Mouse (Mus musculus) hindbrain, embryonic 15.5 days (tissue): ENCODE data around the gene H2afv. TPM values are rescaled to one million over a fixed set of nuclear protein-coding genes. Genes with fewer than 3 reads are reported as not detected.
A peak's percentile ranks its signal among the peaks of the same experiment; 100 is the strongest.
"Not testable (repeated sequence)": the region's sequence is repeated elsewhere in the genome, so short reads cannot be mapped to it uniquely, and the experiment has no call there.

Experiments
- ATAC-seq: fragments of 200-750 bp; cut with Nextera tagmentation; 2 replicates; pipeline ENCODE4 v1.8.0; 2017; ENCODE audit warnings: low read depth, moderate number of reproducible peaks, moderate TSS enrichment; ENCODE audit not compliant: low FRiP score
- H3K27ac ChIP-seq: fragments of 300-500 bp; sonication (generic); replicated peaks from 2 replicates; pipeline ENCODE4 v1.5.1; 2015; ENCODE audit warnings: mild to moderate bottlenecking, inconsistent platforms
- H3K27me3 ChIP-seq: fragments of 300-500 bp; sonication (generic); 2 replicates; pipeline ENCODE4 v1.6.1; 2015; ENCODE audit warnings: control low read depth, inconsistent platforms
- H3K36me3 ChIP-seq: fragments of 300-500 bp; sonication (generic); 2 replicates; pipeline ENCODE4 v1.6.1; 2015; ENCODE audit warnings: control low read depth, inconsistent platforms
- H3K4me1 ChIP-seq: fragments of 300-500 bp; sonication (generic); replicated peaks from 2 replicates; pipeline ENCODE4 v1.6.1; 2015; ENCODE audit warnings: control low read depth, inconsistent platforms
- H3K4me2 ChIP-seq: fragments of 300-500 bp; sonication (generic); 2 replicates; pipeline ENCODE4 v1.6.1; 2015; ENCODE audit warnings: moderate library complexity, mild to moderate bottlenecking, inconsistent platforms
- H3K4me3 ChIP-seq: fragments of 300-500 bp; sonication (generic); 2 replicates; pipeline ENCODE4 v1.5.1; 2015; ENCODE audit warnings: mild to moderate bottlenecking, inconsistent platforms
- H3K9ac ChIP-seq: fragments of 300-500 bp; sonication (generic); 2 replicates; pipeline ENCODE4 v1.6.1; 2015; ENCODE audit warnings: inconsistent platforms
- H3K9me3 ChIP-seq: fragments of 300-500 bp; sonication (generic); 2 replicates; pipeline ENCODE4 v1.6.1; 2016; ENCODE audit warnings: control low read depth, inconsistent platforms
- WGBS: fragments of 180-500 bp; shearing (Covaris S2); methylation state at CpG from one replicate; pipeline ENCODE4 v1.1.7; 2015; 5-methylcytosine and 5-hydroxymethylcytosine counted together
- polyA plus RNA-seq: library from polyadenylated mRNA; unstranded; fragments of >200 nt; fragmentation: Nextera tagmentation; extraction: Ambion mirVana; gene quantifications from 2 replicates; pipeline ENCODE4 v1.2.1, GENCODE M21; 2015

H2afv gene
- polyA plus RNA-seq, 1 experiment from 2014 or later, result 259 TPM

DNA sequence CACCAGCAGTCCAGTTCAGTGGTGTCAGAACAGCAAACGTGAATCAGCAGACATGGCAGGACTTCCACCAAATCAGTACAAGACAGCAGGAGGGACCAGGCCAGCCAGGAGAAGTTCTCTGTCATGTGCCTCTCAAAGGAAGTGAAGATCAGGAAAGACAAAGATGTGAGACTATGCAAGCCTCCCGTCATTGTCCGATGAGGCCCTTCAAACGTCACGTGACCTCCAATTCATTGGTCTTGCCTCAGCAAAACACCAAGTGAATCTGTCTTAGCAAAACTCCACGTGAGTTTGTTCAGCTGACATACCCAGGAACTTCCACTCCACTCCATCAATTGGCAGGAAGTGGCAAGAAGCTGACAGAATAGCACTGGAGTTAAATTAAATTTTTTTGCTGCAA, 11.8 kb upstream of the H2afv start:
- H3K4me1 ChIP-seq, result no peaks in the 10 kb centered on the region
- H3K9me3 ChIP-seq, result no peaks in the 10 kb centered on the region
- H3K4me3 ChIP-seq, result no peak overlapping the region
- H3K4me2 ChIP-seq, result no peak overlapping the region
- no peak overlapping the region for H3K9ac ChIP-seq
- no peak for ATAC-seq
- H3K36me3 ChIP-seq, result no peaks in the 10 kb centered on the region
- WGBS, result 82% methylated on average over 6 of the region's 6 CpGs
- H3K27me3 ChIP-seq, result no peaks in the 10 kb centered on the region
- no peak overlapping the region for H3K27ac ChIP-seq

DNA sequence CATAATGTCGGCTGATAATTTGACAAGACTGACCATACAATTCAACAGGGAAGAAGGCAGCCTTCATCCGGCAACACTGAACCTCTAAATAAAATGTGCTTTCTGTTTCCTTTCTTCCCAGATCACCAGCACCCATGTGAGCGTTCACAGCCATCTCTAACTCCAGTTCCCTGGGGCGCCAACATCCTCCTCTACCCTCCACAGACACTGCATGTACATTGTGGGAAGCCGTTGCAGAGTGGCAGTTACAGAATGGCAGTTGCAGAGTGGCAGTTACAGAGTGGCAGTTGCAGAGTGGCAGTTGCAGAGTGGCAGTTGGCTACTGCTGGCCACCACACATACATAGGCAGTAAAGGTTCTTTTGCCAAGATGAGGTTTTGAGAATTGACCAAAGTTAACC, 3.9 kb upstream of the H2afv start:
- H3K4me3 ChIP-seq, H3K27ac ChIP-seq, ATAC-seq, H3K9me3 ChIP-seq, H3K4me2 ChIP-seq, H3K4me1 ChIP-seq, H3K36me3 ChIP-seq, H3K27me3 ChIP-seq, H3K9ac ChIP-seq: not testable (repeated sequence)
- 96% methylated on average over 5 of the region's 5 CpGs for WGBS

DNA sequence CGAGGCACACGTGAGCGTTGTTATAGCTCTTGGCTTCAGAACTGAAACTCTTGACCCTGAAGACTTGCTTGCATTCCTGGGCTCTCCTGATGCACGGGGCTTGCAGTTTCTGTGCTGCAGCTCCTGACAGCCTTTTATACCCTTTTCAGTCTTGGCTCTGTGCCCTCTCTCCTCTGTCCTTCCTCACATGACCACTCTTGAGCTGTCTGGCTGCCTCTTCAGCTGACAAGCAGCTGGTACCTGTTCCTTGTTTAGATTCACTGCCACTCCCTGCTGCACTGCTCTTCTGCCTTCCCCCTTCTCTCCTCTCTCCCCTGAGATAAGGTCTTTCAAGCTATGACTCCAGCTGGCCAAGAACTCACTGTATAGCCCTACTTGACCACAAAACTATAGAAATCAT, 3.2 kb upstream of the H2afv start:
- Histone ChIP-seq H3K36me3 (no peaks in the 10 kb centered on the region), H3K27ac (no peak overlapping the region), H3K27me3 (no peaks in the 10 kb centered on the region), H3K4me2 (no peak overlapping the region), H3K4me1 (peaks cover 12% of the 10 kb centered on the region), H3K9ac (no peak overlapping the region), H3K4me3 (no peak overlapping the region), H3K9me3 (no peaks in the 10 kb centered on the region)
- no peak for ATAC-seq
- WGBS, result 86% methylated on average over 4 of the region's 4 CpGs

DNA sequence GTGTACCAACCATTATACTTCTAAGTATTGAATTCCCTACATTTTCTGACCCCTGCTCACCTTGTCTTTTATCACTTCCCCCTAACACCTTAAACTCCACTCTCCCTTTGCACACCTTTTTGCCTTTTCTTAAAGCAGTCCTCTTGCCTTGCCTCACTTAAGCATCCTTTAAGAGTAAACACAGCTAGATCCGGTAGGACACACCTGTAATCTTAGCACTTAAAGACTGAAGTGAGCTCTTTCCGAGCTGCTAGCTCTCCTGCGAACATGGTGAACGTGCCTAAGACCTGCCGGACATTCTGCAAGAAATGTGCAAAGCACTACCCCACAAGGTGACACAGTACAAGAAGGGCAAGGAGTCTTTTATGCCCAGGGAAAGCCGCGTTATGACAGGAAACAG, 1.7 kb upstream of the H2afv start:
- H3K27me3 ChIP-seq, result no peaks in the 10 kb centered on the region
- no peak overlapping the region for H3K9ac ChIP-seq
- no peak overlapping the region for H3K4me2 ChIP-seq
- H3K36me3 ChIP-seq, result no peaks in the 10 kb centered on the region
- WGBS, result 92% methylated on average over 7 of the region's 7 CpGs
- ATAC-seq, result no peak
- no peaks in the 10 kb centered on the region for H3K9me3 ChIP-seq
- H3K4me1 ChIP-seq, result peaks cover 12% of the 10 kb centered on the region
- no peak overlapping the region for H3K4me3 ChIP-seq
- H3K27ac ChIP-seq, result no peak overlapping the region

DNA sequence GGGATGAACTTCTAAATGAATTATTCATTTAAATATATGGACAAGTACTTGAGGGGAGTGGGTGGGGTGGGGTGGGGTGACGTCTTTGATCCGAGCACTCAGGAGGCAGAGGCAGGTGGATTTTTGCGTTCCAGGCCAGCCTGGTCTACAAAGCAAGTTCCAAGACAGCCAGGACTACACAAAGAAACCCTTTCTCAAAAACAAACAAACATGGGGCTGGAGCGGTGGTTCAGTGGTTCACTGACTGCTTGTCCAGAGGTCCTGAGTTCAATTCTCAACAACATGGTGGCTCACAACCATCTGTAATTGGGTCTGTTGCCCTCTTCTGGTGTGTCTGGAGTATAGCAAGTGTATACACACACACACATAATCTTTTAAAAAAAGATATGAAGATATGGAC, 1.2 kb upstream of the H2afv start:
- H3K4me2 ChIP-seq, result peak overlapping the region; percentile 67; the same call in 1 of the 2 replicates
- 85% methylated on average over 4 of the region's 4 CpGs for WGBS

DNA sequence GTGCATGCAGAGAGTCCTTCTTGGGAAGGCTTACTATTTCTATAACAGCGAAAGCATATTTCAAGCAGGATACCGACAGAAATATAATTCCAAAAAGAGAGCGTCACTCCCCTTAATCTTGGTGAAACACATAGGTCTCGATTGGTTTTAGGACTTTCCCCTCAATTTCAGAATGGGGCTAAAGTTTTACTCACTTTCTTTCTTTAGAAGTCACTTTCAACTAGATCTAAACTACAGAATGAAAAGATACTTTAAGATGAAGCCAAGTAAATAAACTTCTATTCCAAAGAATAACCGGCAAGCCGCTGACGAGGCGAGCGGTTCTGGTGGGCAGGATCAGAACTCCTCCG, 541 bp downstream of the H2afv start:
- Histone ChIP-seq H3K27ac (peak overlapping the region; percentile 93), H3K4me3 (peak overlapping the region; percentile 68), H3K9me3 (no peaks in the 10 kb centered on the region), H3K4me1 (peaks cover 12% of the 10 kb centered on the region), H3K27me3 (no peaks in the 10 kb centered on the region), H3K9ac (peak overlapping the region; percentile 67), H3K4me2 (peak overlapping the region; percentile 64), H3K36me3 (no peaks in the 10 kb centered on the region)
- WGBS, result under 1% methylated on average over 10 of the region's 10 CpGs
- no peak for ATAC-seq

More for the DNA sequence above, 1.2 kb upstream of the H2afv start:
- peaks cover 12% of the 10 kb centered on the region for H3K4me1 ChIP-seq
- H3K27me3 ChIP-seq, result no peaks in the 10 kb centered on the region
- H3K4me3 ChIP-seq, result no peak overlapping the region
- H3K36me3 ChIP-seq, result no peaks in the 10 kb centered on the region
- no peak overlapping the region for H3K9ac ChIP-seq
- ATAC-seq, result no peak
- H3K27ac ChIP-seq, result no peak overlapping the region
- H3K9me3 ChIP-seq, result no peaks in the 10 kb centered on the region

DNA sequence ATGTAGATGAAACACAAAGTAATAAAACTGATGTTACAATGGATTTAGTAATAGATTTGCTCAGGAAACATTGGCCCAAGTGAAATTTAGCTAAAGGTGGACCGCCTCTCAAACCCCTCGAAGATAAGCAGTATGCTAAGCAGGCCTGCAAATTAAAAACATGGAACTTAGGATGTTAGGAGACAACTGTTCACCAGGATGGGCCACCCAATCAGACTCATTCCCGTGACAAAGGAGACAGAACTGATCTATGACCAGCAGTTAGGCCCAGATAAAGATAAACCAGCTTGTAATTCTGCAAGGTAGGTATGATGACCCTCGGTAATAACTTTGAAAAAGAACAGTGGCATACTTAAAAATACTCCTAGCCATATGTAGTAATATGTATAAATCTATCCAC, 1.1 kb downstream of the H2afv start:
- peak overlapping the region; percentile 64 for H3K4me2 ChIP-seq
- no peak for ATAC-seq
- peak overlapping the region; percentile 67 for H3K9ac ChIP-seq
- no peaks in the 10 kb centered on the region for H3K27me3 ChIP-seq
- H3K9me3 ChIP-seq, result no peaks in the 10 kb centered on the region
- peaks cover 12% of the 10 kb centered on the region for H3K4me1 ChIP-seq
- no peak overlapping the region for H3K27ac ChIP-seq
- H3K4me3 ChIP-seq, result peak overlapping the region; percentile 68
- 55% methylated on average over 4 of the region's 4 CpGs for WGBS
- H3K36me3 ChIP-seq, result no peaks in the 10 kb centered on the region

DNA sequence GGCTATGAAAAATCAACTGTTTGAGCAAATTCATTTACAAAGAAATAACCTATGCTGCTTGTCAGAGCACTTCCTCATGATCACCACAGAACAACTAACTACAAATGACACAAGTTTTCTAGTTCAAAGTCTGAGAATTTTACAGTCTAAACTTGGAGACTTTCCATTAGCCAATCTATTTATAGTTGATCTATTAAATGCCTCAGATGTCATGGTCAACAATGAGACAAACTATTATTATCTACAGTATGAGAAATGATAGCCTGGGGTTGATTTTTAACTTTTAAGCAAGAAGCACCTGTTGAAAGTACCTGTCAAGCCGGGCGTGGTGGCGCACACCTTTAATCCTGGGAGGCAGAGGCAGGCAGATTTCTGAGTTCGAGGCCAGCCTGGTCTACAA, 1.7 kb downstream of the H2afv start:
- Histone ChIP-seq H3K4me3 (no peak overlapping the region), H3K9ac (no peak overlapping the region), H3K36me3 (no peaks in the 10 kb centered on the region), H3K27me3 (no peaks in the 10 kb centered on the region), H3K9me3 (no peaks in the 10 kb centered on the region), H3K4me2 (no peak overlapping the region), H3K27ac (no peak overlapping the region), H3K4me1 (peaks cover 12% of the 10 kb centered on the region)
- no peak for ATAC-seq
- WGBS, result 99% methylated on average over 4 of the region's 4 CpGs

DNA sequence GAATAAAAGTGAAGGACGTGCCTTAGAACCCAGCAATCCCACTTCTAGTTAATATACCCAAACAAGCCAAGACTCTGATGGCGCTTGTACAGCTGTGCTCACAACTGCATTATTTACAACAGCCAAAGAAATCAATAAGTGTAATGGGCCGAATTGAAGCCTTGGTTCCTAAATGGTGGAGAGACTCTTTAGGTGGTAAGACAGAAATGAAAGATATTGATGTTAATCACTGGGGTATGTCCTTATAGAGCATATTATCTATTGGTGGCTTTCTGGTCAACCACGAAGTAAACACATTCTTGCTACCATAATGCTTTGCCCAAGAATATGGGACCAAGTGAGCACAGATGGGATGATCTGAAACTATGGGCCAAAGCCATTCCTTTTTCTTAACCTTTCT, 4.1 kb downstream of the H2afv start:
- ATAC-seq, result no peak
- Histone ChIP-seq H3K27me3 (no peaks in the 10 kb centered on the region), H3K4me2 (no peak overlapping the region), H3K36me3 (peaks cover 12% of the 10 kb centered on the region), H3K9me3 (no peaks in the 10 kb centered on the region), H3K4me3 (no peak overlapping the region), H3K27ac (no peak overlapping the region), H3K4me1 (peaks cover 12% of the 10 kb centered on the region), H3K9ac (no peak overlapping the region)
- over 99% methylated on average over 4 of the region's 4 CpGs for WGBS

DNA sequence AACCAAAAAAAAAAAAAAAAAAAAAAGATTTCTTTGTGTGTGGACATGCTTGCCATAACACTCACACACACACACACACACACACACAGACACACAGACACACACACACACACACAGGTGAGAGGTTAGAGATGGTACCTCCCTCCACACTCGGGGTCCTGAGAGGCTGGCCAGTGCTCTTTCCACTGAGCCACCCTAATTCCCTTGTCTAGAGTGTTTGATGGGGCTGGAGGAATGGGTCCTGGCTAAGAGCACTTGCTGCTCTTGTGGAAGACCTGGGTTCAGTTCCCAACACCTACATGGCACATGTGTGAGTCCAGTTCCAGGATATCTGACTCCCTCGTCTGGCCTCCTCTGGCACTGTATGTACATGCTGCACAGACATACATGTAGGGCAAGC, 6.6 kb downstream of the H2afv start:
- peaks cover 21% of the 10 kb centered on the region for H3K36me3 ChIP-seq
- 93% methylated on average over 2 of the region's 2 CpGs for WGBS

DNA sequence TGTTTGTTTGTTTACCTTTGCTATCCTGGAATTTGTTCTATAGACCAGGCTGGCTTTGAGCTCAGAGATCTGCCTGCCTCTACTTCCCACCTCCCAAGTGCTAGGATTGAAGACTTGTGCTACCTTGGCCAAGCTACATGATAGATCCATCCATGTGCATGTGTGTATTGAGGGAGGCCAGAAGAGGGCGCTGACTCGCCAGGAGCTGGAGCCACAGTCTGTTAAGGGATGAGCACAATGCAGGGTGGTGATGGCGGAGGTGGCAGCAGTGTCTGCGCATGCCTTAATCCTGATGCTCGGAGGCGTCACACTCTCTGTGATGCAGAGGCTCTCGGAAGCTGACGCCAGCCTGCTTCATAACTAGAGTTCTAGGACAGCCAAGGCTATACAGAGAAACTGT, 7.8 kb downstream of the H2afv start:
- H3K9ac ChIP-seq, result no peak overlapping the region
- no peaks in the 10 kb centered on the region for H3K4me1 ChIP-seq
- H3K9me3 ChIP-seq, result no peaks in the 10 kb centered on the region
- H3K4me2 ChIP-seq, result no peak overlapping the region
- 61% methylated on average over 8 of the region's 8 CpGs for WGBS
- H3K4me3 ChIP-seq, result no peak overlapping the region
- no peak overlapping the region for H3K27ac ChIP-seq
- H3K36me3 ChIP-seq, result peaks cover 28% of the 10 kb centered on the region
- no peaks in the 10 kb centered on the region for H3K27me3 ChIP-seq
- ATAC-seq, result no peak

More for the DNA sequence above, 6.6 kb downstream of the H2afv start:
- no peak overlapping the region for H3K4me3 ChIP-seq
- no peak overlapping the region for H3K9ac ChIP-seq
- no peaks in the 10 kb centered on the region for H3K4me1 ChIP-seq
- ATAC-seq, result no peak
- H3K4me2 ChIP-seq, result no peak overlapping the region
- H3K9me3 ChIP-seq, result no peaks in the 10 kb centered on the region
- H3K27me3 ChIP-seq, result no peaks in the 10 kb centered on the region
- no peak overlapping the region for H3K27ac ChIP-seq

DNA sequence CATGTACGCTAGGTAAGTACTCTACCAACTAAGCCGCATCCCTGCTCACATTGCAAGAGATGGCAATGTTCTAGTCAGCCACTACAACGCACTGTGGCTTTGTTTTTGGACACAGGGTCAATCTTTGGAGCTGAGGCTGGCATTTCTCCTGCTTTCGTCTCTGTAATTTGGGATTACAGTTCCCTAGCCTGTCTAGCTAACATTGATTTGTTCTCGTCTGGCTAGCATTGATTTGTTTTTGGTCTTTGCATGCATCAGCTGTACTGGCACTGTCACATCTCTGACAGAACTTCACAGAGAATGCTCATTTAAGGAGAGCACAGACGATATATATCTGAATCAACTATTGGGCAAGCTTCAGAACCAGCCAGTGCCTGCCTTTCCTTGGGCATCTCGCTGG, 14.1 kb downstream of the H2afv start:
- Histone ChIP-seq H3K9me3 (no peaks in the 10 kb centered on the region), H3K36me3 (peaks cover 55% of the 10 kb centered on the region), H3K4me2 (no peak overlapping the region), H3K27me3 (no peaks in the 10 kb centered on the region), H3K4me1 (no peaks in the 10 kb centered on the region), H3K4me3 (no peak overlapping the region), H3K27ac (no peak overlapping the region), H3K9ac (no peak overlapping the region)
- 93% methylated on average over 7 of the region's 7 CpGs for WGBS
- ATAC-seq, result no peak

DNA sequence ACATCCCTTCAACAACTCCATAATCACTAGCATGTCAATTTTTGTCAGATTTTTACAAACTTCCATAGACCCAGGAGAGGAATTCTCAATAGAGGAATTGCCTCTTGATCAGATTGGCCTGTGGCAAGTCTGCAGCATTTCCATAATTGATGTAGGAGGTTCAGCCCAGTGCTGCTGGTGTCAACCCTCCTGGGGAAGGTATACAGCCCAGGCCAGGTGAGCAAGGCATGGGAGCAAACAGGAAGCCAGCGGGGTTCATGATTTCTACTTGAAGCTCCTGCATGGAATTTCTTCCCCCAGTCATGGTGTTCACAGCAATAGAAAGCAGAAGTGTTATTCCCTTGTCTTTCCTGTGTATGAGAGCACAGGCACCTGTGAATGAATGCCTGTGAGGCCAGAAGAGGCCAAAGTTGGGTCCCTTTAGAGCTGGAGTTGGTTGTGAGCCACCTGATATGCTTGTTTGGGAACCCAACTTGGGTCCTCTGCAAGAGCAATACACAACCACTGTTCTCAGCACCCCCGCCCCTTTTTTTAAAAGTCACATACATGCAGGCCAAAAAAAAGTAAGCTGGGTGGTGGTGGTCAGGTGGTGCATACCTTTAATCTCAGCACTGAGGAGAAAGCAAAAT, 23.4 kb downstream of the H2afv start:
- Histone ChIP-seq H3K4me1 (peaks cover 22% of the 10 kb centered on the region), H3K27ac (0 out of 2 replicates have a peak overlapping the region, but pooled peaks have one; percentile 7), H3K4me3 (no peak overlapping the region), H3K9me3 (no peaks in the 10 kb centered on the region), H3K36me3 (peaks cover 36% of the 10 kb centered on the region), H3K9ac (no peak overlapping the region), H3K4me2 (no peak overlapping the region), H3K27me3 (no peaks in the 10 kb centered on the region)
- WGBS, result 83% methylated on average over 2 of the region's 2 CpGs
- ATAC-seq, result no peak
